Mouse (Mus musculus): ENCODE results near the gene Sytl1.

Sytl1 gene

DNA sequence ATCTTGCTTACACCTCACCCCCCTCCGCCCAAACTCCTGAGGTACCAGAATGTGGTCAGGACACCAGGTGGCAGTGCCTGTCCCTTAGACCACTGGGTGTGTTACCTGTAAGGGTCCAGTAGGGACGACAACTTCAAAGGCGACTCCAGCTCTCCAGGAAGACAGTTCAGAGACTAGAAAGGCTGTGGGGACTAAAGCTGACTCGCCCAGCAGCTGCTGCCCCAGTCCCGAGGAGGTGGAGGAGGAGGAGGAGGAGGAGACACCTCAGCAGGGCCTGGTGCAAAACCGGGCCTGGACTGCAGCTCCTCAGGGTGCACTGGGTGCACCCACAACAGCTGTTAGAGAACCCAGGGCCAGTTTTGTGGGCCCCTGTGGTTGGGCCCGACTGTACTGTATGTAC lies at the start of gene Sytl1:
Gene Sytl1, minus strand, starts transcription at position 232 of the 400 bp plus-strand sequence.
- DNase-seq (ENCODE audit: low spot score in 2 of 2), result no peak

DNA sequence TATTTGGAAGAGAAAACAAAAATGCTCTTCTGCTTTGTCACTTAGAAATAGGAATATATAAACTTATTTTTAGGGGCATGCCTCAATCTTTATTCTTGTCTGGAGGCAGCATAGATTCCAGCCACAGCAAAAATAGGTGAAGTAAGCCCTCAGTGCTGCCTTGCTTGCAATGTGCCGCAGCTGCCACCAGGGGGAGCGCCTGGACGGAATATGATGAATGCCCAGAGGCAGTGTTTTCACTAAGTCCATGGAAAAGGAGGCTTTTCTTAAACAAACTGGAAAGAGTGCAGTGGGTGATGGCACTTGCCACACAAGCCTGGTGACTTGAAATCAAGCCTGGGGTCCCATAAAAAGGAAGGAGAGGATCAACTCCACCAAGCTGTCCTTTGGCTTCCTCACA lies 47.0 kb upstream of the Sytl1 start:
- peak; percentile 80 to 88 for DNase-seq (ENCODE audit: low spot score in 2 of 2)

DNA sequence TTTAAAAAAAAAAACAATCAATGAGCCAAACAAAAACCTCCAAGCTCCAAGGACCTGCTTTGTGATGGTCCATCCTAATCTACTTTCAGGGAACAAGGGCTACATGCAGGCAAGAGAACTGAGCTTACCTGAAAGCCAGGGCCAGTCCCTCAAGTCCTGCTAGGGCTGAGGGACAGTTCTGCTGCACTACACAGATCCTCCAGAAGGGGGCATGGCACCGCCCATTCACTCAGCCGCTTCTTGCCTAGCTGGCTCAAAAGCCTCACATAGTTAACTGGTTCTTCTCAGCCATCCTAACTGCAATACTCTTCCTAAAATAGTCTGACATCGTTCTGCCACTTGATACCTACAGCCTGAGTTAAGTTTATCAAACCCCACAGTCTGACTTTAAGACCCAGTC lies 44.4 kb upstream of the Sytl1 start:
- peak; percentile 40 to 44 for DNase-seq (ENCODE audit: low spot score in 2 of 2)

DNA sequence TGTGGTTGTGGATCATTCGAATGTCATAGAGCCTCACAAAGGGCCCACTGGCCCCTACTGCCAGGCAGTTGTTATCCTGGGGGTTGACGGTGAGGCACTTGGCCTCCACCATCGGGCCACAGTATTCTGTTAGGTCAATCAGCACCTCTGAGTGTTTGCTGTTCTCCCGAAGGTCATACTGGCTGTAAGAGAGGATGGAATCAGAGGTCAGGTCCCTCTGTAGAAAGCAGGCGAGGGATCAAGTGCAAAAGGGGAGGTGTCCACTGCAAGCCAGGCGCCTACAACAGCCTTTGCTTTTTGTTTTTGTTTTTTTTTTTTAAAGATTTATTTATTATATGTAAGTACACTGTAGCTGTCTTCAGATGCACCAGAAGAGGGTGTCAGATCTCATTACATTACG lies 42.9 kb upstream of the Sytl1 start:
- no peak for DNase-seq (ENCODE audit: low spot score in 2 of 2)

DNA sequence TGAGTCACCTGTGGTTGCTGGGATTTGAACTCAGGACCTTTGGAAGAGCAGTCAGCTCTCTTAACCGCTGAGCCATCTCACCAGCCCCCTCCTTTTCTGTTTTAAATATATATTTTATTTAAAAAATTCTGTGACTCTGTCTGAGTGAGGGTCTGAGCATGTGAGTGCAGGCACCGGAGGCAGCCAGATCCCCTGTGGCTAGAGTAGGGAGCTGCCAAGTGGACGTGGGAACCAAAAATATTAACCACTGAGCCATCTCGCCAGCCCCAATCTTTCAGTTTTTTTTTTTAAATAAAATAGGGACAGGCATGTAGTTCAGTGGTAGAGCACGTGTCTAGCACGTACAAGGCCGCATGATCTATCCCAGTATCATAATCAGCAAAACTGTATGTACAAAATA lies 41.9 kb upstream of the Sytl1 start:
- no peak for DNase-seq (ENCODE audit: low spot score in 2 of 2)

DNA sequence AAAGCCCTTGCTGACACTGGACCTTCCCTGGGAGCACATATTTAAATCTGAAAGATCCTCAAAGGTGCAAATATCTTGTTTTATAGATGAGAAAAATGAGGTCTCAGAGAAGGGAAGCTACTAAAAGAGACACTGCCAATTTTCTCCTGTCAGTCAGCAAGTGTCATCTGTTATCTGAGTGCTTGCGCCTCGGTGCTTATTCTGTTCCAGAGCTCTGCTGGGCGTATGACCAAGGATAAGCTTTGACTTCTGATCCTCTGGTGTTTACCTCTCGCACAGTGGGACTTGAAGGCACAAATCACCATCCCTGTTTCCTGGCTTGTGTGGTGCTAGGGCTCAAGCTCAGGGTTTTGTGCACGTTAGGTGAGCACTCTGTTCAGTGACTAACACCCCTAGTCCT lies 39.8 kb upstream of the Sytl1 start:
- no peak for DNase-seq (ENCODE audit: low spot score in 2 of 2)

DNA sequence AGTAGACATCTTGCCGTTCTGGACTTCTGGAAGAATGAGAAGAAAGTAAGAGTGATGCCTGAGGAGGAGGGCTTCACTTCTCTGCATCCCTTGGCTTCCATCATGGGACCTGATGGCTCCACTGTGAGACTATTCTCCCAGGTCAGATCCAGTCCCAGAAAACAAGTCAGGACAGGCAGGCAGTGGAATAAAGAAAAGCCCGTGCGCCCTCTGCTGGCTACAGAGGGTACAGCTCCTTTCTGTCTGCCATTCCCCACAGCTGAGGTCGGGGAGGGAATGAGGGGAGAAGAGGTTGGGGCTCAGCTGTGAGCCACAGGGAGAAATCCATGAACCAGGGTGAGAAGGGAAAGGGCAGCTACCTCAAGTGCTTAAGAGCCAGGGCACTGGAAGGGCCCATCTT lies 38.9 kb upstream of the Sytl1 start:
- DNase-seq (ENCODE audit: low spot score in 2 of 2), result peak; percentile 71 to 78

DNA sequence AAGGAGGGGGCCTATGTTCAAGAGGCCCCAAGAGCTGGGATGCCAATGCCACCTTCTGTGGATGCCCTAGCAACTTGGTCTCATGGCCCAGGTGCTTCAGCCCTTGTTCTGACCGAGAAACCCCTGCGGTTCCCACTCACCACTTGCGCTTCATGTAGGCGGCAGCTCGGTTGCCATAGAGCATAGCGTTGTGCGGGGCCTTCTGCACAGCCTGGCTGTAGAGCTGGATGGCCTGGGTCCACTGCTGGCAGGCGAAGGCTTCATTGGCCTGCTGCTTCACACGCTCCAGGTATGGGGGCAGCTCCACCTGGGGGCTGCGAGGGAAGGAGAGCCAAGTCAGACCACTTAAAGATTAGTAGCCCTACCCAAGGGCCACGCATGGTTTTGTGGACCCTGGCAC lies 37.5 kb upstream of the Sytl1 start:
- DNase-seq (ENCODE audit: low spot score in 2 of 2), result no peak

DNA sequence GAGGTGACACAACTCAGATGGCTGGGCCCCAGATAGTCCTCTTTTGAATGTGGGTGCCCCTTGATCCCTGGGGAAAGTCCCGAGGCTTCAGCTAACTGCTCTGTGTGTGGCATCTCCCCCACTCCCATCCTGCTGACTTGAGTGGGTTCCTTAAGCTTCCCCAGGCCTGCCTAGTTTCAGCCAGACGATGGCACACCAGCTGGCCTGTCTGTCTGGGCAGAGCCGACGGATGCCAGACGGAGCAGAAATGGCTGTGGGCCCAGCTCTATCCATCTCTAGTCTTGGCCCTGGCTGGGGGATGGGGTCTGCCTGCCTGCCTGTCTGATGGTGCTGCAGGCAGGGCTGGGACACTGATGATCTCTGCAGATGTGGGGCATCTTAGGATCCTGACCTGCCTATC lies 36.8 kb upstream of the Sytl1 start:
- DNase-seq (ENCODE audit: low spot score in 2 of 2), result peak; percentile 38 to 47

DNA sequence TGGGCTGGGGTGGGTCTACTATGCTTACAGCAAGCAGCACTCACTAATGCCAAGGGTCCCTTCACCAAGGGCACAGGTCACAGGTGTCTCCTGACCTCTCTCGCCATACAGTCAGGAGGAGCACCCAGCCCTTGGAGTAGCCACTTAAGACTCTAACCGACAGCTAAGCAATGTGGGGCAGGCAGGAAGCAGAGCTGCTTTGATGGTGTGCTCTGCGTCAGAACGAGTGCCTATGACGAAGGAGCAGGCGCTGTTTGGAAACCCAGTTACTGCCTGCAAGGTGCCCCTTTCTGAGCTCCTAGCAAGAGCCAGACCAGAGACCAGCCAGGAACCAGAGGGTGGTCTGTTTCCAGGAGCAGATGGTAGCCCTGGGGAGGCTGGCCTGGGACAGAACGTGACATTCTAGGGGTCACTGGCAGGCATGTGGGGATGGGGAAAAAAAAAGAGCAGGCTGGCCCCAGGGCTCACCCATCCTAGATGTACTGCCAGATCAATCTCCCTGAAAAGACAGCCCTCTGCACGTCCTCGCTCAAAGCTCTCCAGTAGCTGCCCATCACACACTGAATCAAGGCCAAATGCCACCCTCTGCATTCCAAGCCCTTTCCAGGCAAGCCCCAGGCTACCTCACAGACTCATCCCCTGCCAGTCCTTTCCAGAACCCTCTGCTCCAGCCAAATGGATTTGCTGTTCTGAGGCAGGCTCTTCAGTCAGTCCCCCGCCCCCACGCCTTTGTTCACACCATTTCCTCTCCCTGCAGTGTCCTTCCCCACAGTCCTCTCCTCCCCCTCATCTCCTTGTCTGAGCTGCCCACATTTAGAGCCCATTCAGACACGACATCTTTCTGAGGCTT lies 35.8 kb upstream of the Sytl1 start:
- peak; percentile 47 to 60 for DNase-seq (ENCODE audit: low spot score in 2 of 2)

DNA sequence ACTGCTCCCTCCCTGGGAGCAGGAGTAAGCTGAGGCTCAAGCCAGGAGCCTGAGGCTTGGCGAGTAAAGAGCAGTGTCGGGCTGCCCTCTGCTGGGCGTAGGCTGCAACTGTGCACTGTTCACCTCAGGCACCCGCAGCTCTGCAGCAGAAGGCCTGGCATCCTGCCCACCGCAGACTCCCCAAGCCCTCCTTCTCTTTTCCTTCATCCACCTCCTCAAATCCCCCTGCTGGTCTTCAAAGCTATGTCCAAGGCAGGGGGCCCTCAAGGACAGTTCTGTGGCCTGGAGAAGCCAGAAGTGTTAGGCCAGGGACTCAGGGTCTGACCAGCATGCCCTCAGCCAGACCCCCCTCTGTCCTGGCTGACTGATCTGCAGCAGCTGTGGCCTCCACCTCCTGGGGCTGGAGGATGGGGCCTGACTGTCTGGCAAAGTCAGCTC lies 34.9 kb upstream of the Sytl1 start:
- DNase-seq (ENCODE audit: low spot score in 2 of 2), result peak; percentile 74 to 77

DNA sequence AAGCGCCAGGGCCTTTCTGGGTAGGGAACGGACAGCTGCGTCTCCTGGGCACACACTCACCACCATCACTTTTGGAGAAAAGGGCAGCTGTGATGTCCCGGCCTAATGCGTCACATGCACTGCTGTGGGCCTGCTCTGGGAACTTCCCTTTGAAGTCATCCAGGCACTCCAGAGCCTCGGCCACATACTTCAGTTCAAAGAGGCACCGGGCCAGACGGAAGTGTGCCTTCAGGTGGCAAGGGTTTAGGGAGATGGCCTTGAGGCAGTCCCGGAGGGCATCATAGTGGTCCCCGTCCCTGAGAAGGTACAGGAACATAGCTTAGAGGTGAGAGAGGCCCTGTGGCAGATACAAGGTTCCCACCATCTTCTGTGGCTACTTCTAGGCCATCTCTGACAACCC lies 34.4 kb upstream of the Sytl1 start:
- DNase-seq (ENCODE audit: low spot score in 2 of 2), result no peak

DNA sequence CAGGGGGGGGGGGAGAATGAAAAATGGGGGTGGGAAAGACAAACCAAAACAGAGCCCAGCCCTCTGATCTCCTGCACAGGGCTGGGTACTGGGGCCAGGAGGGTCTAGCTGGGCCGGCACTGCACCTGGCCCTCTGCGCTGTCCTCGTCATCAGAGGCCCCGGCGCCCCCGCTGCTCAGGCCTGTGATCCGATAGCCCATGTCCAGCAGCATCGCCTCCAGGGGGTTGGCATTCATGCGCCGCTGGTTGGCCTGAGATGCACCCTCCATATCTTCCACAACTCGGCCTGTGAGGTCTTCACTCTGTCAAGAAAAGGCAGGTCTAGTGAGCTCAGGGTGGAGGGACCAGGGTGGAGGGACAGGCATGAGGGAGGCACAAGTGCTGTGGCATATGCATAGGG lies 31.2 kb upstream of the Sytl1 start:
- DNase-seq (ENCODE audit: low spot score in 2 of 2), result no peak

DNA sequence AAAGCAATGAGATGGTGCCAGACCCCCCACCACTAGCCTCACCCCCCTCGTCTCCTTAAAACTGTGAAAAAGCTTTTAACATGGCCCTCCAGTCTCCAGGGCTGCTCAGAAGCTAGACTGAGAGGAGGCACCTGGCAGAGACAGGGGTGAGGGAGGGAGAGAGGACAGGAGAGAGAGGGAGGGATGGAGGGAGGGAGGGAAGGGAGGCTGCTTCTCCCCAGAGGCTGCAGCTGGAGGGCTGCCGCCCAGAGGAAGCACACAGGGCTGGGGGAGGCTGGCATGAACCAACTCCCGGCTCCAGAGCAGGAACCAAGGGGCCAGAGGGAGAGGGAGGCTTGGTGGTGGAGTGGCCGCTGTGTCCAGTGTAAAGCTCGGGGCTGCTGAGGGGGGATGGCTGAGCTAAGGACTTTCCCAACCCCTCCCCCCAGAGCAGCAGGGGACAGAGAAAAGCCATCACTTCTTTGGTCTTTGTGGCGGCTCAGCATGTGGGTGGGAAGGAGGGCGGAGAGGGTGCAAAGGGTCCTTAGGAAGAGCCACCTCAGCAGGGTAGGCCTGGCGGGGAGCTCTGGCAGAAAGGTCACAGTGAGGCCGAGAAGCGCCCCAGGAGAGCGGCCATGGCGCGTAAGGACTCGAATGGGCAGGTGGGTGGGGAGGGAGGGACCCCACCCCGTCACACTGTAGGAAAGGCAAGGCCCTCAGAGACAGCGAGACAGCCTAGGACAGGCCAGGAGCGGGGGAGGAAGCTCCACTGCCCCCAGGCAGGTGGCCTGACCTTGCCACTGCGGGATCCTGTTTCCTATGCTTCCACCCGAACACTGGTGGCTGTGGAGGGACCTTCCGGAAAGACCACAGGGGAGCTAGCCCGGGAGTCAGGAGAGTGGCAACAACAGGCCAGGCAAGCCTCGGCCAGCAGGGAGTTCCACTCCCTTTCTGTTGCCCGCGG lies 30.3 kb upstream of the Sytl1 start:
- DNase-seq (ENCODE audit: low spot score in 2 of 2), result no peak

DNA sequence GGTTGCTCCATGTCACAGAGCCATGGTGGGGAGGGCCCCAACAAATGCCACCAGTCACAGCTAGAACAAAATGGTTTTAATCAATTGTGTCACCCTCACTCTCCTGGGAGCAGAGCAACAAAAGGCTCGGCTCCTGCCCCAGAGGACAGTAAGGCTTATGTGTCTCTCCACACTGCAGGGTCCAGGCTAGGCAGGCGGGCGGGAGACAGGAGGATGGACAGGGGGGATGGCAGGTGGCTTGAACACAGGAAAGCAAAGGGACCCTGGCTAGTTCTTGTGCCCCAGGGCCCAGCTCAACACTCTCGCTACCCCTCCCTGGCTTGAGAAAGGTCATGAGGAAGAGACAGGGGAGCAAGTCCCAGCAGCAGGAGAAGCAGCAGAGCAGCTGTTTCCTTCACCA lies 29.5 kb upstream of the Sytl1 start:
- DNase-seq (ENCODE audit: low spot score in 2 of 2), result no peak

DNA sequence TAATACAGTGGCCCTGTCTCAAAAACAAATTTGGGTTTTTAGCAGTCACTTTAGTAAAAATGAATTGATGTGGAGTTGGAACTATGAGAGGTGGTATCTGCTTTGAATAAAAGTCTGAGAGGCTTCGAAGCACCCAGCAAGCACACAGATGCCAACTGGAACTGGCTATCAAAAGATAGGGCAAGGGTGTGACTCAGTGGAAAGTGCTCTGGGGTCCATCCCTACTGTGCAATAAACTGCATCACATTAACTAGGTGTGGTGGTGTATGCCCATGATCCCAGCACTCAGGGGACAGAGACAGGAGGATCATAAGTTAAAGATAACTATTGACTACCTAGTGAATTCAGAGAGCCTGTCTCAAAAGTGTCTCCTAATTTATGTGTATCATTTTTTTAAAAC lies 28.3 kb upstream of the Sytl1 start:
- no peak for DNase-seq (ENCODE audit: low spot score in 2 of 2)

DNA sequence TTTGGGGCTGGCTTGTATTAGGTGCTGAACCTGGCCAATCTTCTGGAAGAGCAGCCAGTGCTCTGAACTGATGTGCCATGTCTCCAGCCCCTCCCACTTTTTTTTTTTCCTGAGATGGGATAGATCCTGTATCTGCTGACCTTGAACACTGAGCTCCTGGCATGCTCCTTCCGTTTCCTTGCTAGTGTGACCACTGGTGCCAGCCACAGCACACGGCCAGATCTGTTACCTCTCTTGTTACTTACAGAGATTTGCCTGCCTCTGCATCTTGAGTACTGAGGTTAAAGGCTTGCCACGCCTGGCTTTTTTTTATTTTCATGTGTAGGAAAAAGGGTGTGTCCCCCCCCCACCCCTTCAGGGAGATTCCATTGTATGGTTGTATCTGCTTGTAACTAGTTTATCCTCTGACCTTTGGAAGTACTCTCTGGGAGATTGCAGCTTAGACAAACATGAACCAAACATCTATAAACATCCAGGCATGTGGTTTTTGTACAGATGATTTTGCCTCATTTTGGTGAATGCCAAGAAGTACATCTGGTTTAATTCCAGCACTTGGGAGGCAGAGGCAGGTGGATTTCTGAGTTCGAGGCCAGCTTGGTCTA lies 23.7 kb upstream of the Sytl1 start:
- DNase-seq (ENCODE audit: low spot score in 2 of 2), result no peak

DNA sequence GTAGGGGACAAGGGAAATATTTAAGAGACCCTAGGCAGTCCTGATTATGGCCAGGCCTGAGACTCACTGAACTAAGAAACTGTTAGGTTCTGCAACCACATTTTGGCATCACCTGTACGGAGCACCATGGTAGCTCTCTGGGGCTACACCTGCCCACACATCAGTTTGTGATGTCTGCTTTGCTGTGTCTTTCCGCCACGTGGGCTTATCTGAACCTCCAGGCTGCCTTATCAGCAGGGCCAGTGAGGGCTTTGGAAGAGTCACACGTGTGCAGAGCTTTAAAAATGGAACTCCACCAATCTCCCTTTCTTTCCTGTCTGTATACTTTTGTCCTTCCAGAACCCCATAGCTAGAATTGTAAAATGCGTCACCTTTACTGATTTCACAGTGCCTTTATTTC lies 23.0 kb upstream of the Sytl1 start:
- DNase-seq (ENCODE audit: low spot score in 2 of 2), result no peak

DNA sequence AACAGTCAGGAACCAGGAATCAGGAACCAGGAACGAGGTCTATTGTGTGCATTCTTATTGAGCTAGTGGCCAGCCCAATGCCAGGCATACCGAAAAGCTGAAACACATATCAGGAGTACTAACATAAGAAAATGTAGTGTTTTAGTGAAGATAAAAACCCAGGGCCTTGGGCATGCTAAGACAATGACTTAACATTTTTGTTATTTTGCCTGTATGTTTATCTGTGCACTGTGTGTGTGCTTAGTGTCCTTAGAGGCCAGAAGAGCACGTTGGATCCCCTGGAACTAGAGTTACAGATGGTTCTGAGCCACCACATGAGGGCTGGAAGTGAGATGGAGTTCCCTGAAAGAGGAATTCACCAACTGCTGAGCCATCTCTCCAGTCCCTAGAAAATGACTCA lies 22.4 kb upstream of the Sytl1 start:
- DNase-seq (ENCODE audit: low spot score in 2 of 2), result no peak

DNA sequence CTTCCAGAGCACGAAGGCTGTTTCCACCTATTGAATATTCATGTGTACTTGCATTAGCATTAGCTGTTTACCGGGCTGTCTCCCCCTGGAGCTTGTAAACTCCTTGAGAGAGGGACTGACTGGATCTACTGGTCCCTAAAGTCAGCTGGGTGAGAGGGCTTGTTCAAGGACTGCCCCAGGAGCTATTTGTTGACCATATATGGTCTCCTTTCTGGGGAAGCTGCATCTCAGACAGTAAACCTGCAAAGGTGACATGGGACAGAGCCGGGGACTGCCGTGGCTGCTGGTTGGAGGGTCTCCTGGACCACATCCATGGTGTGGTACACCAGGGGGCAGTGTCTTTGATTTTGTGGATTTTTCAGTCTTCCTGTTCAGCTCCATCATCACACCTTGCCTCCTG lies 19.7 kb upstream of the Sytl1 start:
- no peak for DNase-seq (ENCODE audit: low spot score in 2 of 2)

DNA sequence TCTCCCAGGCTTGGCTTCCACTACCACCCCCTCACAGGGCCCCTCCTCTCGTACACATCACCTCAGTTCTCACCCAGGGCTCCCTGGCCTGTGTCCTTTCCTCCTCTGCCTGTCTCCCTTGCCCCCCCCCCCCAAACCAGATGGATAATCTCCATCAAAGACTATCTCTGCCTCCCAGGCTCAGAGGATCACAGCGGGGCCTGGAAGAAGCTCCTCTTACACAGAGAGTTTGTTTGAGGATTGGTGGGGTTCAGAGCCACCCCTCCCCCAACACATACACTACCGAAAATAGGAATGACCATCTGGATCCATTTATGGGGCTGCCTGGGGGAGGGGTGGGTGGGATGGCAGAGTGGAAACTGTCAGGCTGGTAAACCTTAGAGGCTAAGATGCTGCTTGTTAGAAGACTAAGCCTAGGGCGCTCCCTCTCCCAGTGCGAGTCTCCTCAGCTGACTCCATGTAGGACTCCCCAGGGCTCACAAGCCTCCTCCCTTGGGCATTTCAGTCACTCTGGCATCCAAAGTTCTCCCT lies 19.1 kb upstream of the Sytl1 start:
- no peak for DNase-seq (ENCODE audit: low spot score in 2 of 2)

DNA sequence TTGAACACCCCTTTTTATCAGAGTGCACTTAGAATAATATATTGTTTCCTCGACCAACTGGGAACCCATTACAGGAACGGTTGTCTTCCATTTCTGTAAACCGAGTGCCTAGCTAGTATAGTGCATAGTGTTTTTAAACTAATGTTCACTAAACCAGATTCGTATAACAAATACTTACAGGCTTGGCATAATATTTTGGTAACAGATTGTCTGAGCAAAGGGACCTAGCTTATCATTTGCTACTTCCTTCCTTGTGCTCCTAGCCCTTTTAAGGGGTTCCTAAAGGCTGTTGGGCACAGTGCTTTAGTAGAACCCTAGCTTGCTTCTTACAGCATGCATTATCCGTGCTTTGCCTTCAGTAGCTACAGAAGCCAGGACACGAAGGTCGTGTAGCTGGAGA lies 18.6 kb upstream of the Sytl1 start:
- no peak for DNase-seq (ENCODE audit: low spot score in 2 of 2)

All from frontal cortex, postnatal 25 days (tissue).